ENCODE assay signal across 22 mouse cellular contexts in genomic region chr14:64584221-64584620, GRCm38 (mm10).
DNase-seq lines count a peak whose midpoint lies in the region; ATAC-seq and TF ChIP-seq lines count a peak whose summit lies in the region.
"Had no signal": no experiment of that assay in that cellular context is flagged by ENCODE, and none has a peak within 500 bp of the region (broad histone marks: within the 10 kb centered on the region; RNA-seq: fewer than 3 reads in every experiment).

No protein-coding gene starts in this region.

- H3K27me3 ChIP-seq in forebrain, embryonic 14.5 days (replicated peaks; ENCODE audit: control insufficient read depth, insufficient read depth, low read length), result no peaks in the 10 kb centered on the region
- peaks cover 63% of the 10 kb centered on the region for H3K27me3 ChIP-seq in forebrain, embryonic 12.5 days
- H3K27me3 ChIP-seq in midbrain, embryonic 12.5 days, result peaks cover 46% of the 10 kb centered on the region
- H3K27me3 ChIP-seq in midbrain, embryonic 10.5 days (ENCODE audit: low read depth, poor library complexity, severe bottlenecking), result peaks cover 97% of the 10 kb centered on the region
- H3K27me3 ChIP-seq in hindbrain, postnatal 0 days (ENCODE audit: insufficient read depth, low read length), result no peaks in the 10 kb centered on the region

- H3K36me3 ChIP-seq in forebrain, embryonic 14.5 days (ENCODE audit: control insufficient read depth, insufficient read depth, low read length), result no peaks in the 10 kb centered on the region
- no peaks in the 10 kb centered on the region for H3K36me3 ChIP-seq in forebrain, embryonic 12.5 days (replicated peaks)
- H3K36me3 ChIP-seq in midbrain, embryonic 12.5 days, result no peaks in the 10 kb centered on the region
- no peaks in the 10 kb centered on the region for H3K36me3 ChIP-seq in midbrain, embryonic 10.5 days
- no peaks in the 10 kb centered on the region for H3K36me3 ChIP-seq in hindbrain, postnatal 0 days (ENCODE audit: insufficient read depth, low read length)
- H3K36me3 ChIP-seq: embryonic facial prominence, embryonic 15.5 days had no signal

- H3K4me3 ChIP-seq in forebrain, embryonic 14.5 days (ENCODE audit: low read depth, low read length), result no peak overlapping the region
- no peak overlapping the region for H3K4me3 ChIP-seq in forebrain, embryonic 12.5 days (replicated peaks)
- H3K4me3 ChIP-seq in midbrain, embryonic 12.5 days, result no peak overlapping the region
- H3K4me3 ChIP-seq in midbrain, embryonic 10.5 days, result no peak overlapping the region
- H3K4me3 ChIP-seq in hindbrain, postnatal 0 days (ENCODE audit: low read length), result no peak overlapping the region
- H3K4me3 ChIP-seq: embryonic facial prominence, embryonic 15.5 days; gastrocnemius, adult 2 months had no signal

- no peak overlapping the region for H3K4me2 ChIP-seq in forebrain, embryonic 14.5 days (ENCODE audit: low read length)
- no peak overlapping the region for H3K4me2 ChIP-seq in forebrain, embryonic 12.5 days
- no peak overlapping the region for H3K4me2 ChIP-seq in midbrain, embryonic 12.5 days (replicated peaks)
- H3K4me2 ChIP-seq in hindbrain, postnatal 0 days (ENCODE audit: low read depth, low read length), result no peak overlapping the region
- H3K4me2 ChIP-seq: embryonic facial prominence, embryonic 15.5 days; heart, embryonic 11.5 days had no signal

- peaks cover 29% of the 10 kb centered on the region for H3K4me1 ChIP-seq in forebrain, embryonic 14.5 days (ENCODE audit: control insufficient read depth, insufficient read depth, low read length)
- H3K4me1 ChIP-seq in forebrain, embryonic 12.5 days, result peaks cover 58% of the 10 kb centered on the region
- H3K4me1 ChIP-seq in midbrain, embryonic 12.5 days, result peaks cover 52% of the 10 kb centered on the region
- peaks cover 61% of the 10 kb centered on the region for H3K4me1 ChIP-seq in midbrain, embryonic 10.5 days
- H3K4me1 ChIP-seq in hindbrain, postnatal 0 days (ENCODE audit: insufficient read depth, low read length), result 0 out of 2 replicates have a peak, but pooled peaks cover 5% of the 10 kb centered on the region

- DNase-seq in forebrain, embryonic 14.5 days (ENCODE audit: low spot score), result no peak
- no peak for DNase-seq in midbrain, embryonic 10.5 days (ENCODE audit: low spot score)
- no peak for DNase-seq in hindbrain, postnatal 0 days (ENCODE audit: low spot score)
- no peak for DNase-seq in urinary bladder, postnatal 25 days (ENCODE audit: low spot score)
- no peak for DNase-seq in embryo, embryonic 9.5 days (ENCODE audit: extremely low spot score)
- DNase-seq: adrenal gland, adult 8-10 months; cerebellum, adult 9-11 months; embryo, embryonic 11 days; gastrocnemius, adult 2 months; heart, postnatal 14 days; kidney, adult 2 months; kidney, postnatal 10 days; left cerebral cortex, postnatal 4 days; liver; lung, postnatal 10 days had no signal

- peak overlapping the region; percentile 33; the same call in 1 of the 2 replicates for H3K27ac ChIP-seq in forebrain, embryonic 14.5 days (ENCODE audit: low read depth, low read length)
- no peak overlapping the region for H3K27ac ChIP-seq in forebrain, embryonic 12.5 days
- peak overlapping the region; percentile 66 for H3K27ac ChIP-seq in midbrain, embryonic 12.5 days (replicated peaks)
- no peak overlapping the region; the same call in 1 of the 2 replicates for H3K27ac ChIP-seq in midbrain, embryonic 10.5 days (replicated peaks)
- H3K27ac ChIP-seq in hindbrain, postnatal 0 days, result peak overlapping the region; percentile 97; the same call in 1 of the 2 replicates
- H3K27ac ChIP-seq: embryonic facial prominence, embryonic 15.5 days; gastrocnemius, adult 2 months had no signal

- ATAC-seq in forebrain, embryonic 14.5 days, result no peak
- no peak for ATAC-seq in forebrain, embryonic 12.5 days (ENCODE audit: low FRiP score)
- no peak for ATAC-seq in midbrain, embryonic 12.5 days (ENCODE audit: low FRiP score, low read depth)
- no peak for ATAC-seq in hindbrain, postnatal 0 days
- ATAC-seq: CD4-positive, CD25-positive, alpha-beta regulatory T cell, adult 4 months; inflammation-experienced regulatory T-cells, adult 6 months; Patski had no signal

- no peaks in the 10 kb centered on the region for H3K9me3 ChIP-seq in forebrain, embryonic 14.5 days (replicated peaks; ENCODE audit: control insufficient read depth, low read length)
- no peaks in the 10 kb centered on the region for H3K9me3 ChIP-seq in forebrain, embryonic 12.5 days
- H3K9me3 ChIP-seq in midbrain, embryonic 12.5 days, result no peaks in the 10 kb centered on the region
- H3K9me3 ChIP-seq in midbrain, embryonic 10.5 days (replicated peaks), result no peaks in the 10 kb centered on the region
- no peaks in the 10 kb centered on the region for H3K9me3 ChIP-seq in hindbrain, postnatal 0 days (ENCODE audit: low read length)
- H3K9me3 ChIP-seq: embryonic facial prominence, embryonic 15.5 days had no signal

- no peak for TF ChIP-seq CTCF in hindbrain, postnatal 0 days (IDR thresholded peaks at IDR 0.05; ENCODE audit: low read depth)

- 56% methylated on average over 5 of the region's 5 CpGs for WGBS in forebrain, embryonic 14.5 days
- WGBS in forebrain, embryonic 12.5 days, result 65% methylated on average over 5 of the region's 5 CpGs
- 76% methylated on average over 5 of the region's 5 CpGs for WGBS in midbrain, embryonic 12.5 days
- WGBS in midbrain, embryonic 10.5 days, result 63% methylated on average over 5 of the region's 5 CpGs
- 47% methylated on average over 5 of the region's 5 CpGs for WGBS in hindbrain, postnatal 0 days

- H3K9ac ChIP-seq in forebrain, embryonic 14.5 days (ENCODE audit: low read length), result no peak overlapping the region
- no peak overlapping the region for H3K9ac ChIP-seq in forebrain, embryonic 12.5 days
- no peak overlapping the region for H3K9ac ChIP-seq in midbrain, embryonic 12.5 days (replicated peaks)
- H3K9ac ChIP-seq in hindbrain, postnatal 0 days (replicated peaks; ENCODE audit: low read length), result no peak overlapping the region
- H3K9ac ChIP-seq: embryonic facial prominence, embryonic 15.5 days had no signal

Comparison
In these comparisons a context has a peak if more than half of its experiments do, and no peak if none do; other contexts are left out.
1. H3K27ac ChIP-seq: peak in forebrain, embryonic 14.5 days (single experiment), midbrain, embryonic 12.5 days (single experiment) and hindbrain, postnatal 0 days (single experiment); none in forebrain, embryonic 12.5 days (single experiment) and midbrain, embryonic 10.5 days (single experiment).